Mouse (Mus musculus): ENCODE measurements around the gene Usp32. TPM values are rescaled to one million over a fixed set of nuclear protein-coding genes. Genes with fewer than 3 reads are reported as not detected.

Usp32 gene
- polyA plus RNA-seq, 1 experiment from 2014 or later, result 10.3 TPM

GRCm38 (mm10) chr11:85116084-85116844, 23.7 kb downstream of the Usp32 start:
- Histone ChIP-seq H3K4me2 (replicated peaks) (no peak overlapping the region), H3K4me1 (replicated peaks) (no peaks in the 10 kb centered on the region)
- WGBS, result 93% methylated on average over 3 of the region's 3 CpGs

GRCm38 (mm10) chr11:85109957-85110356, 30.0 kb downstream of the Usp32 start:
- H3K36me3 ChIP-seq, result peaks cover 10% of the 10 kb centered on the region
- no peaks in the 10 kb centered on the region for H3K27me3 ChIP-seq
- H3K4me3 ChIP-seq (replicated peaks), result no peak overlapping the region
- no peaks in the 10 kb centered on the region; the same call in 1 of the 2 replicates for H3K9me3 ChIP-seq
- no peaks in the 10 kb centered on the region for H3K4me1 ChIP-seq (replicated peaks)
- no peak overlapping the region for H3K4me2 ChIP-seq (replicated peaks)
- H3K9ac ChIP-seq (replicated peaks), result no peak overlapping the region
- H3K27ac ChIP-seq, result no peak overlapping the region
- ATAC-seq, result no peak

More at GRCm38 (mm10) chr11:85116084-85116844, 23.7 kb downstream of the Usp32 start:
- Histone ChIP-seq H3K4me3 (replicated peaks) (no peak overlapping the region), H3K36me3 (peaks cover 4% of the 10 kb centered on the region), H3K27me3 (no peaks in the 10 kb centered on the region), H3K9ac (replicated peaks) (no peak overlapping the region), H3K27ac (no peak overlapping the region), H3K9me3 (no peaks in the 10 kb centered on the region)
- no peak for ATAC-seq

- H3K27me3 ChIP-seq, result no peaks in the 10 kb centered on the region
- H3K9me3 ChIP-seq, result no peaks in the 10 kb centered on the region; the same call in 1 of the 2 replicates
- H3K4me3 ChIP-seq (replicated peaks), result no peak overlapping the region
- H3K4me1 ChIP-seq (replicated peaks), result no peaks in the 10 kb centered on the region
- no peak overlapping the region for H3K9ac ChIP-seq (replicated peaks)
- H3K4me2 ChIP-seq (replicated peaks), result no peak overlapping the region
- 98% methylated on average over 3 of the region's 3 CpGs for WGBS
- H3K36me3 ChIP-seq, result peaks cover 12% of the 10 kb centered on the region
- H3K27ac ChIP-seq, result no peak overlapping the region
- no peak for ATAC-seq
These were observed 32.7 kb downstream of the Usp32 start for GRCm38 (mm10) chr11:85107217-85107616.

GRCm38 (mm10) chr11:85105836-85106235, 34.1 kb downstream of the Usp32 start:
- no peaks in the 10 kb centered on the region for H3K27me3 ChIP-seq
- ATAC-seq, result no peak
- no peaks in the 10 kb centered on the region for H3K4me1 ChIP-seq (replicated peaks)
- no peaks in the 10 kb centered on the region; the same call in 1 of the 2 replicates for H3K9me3 ChIP-seq
- H3K4me2 ChIP-seq (replicated peaks), result no peak overlapping the region
- WGBS, result 92% methylated on average over 2 of the region's 2 CpGs
- H3K4me3 ChIP-seq (replicated peaks), result no peak overlapping the region
- no peak overlapping the region for H3K27ac ChIP-seq
- peaks cover 7% of the 10 kb centered on the region for H3K36me3 ChIP-seq
- H3K9ac ChIP-seq (replicated peaks), result no peak overlapping the region

GRCm38 (mm10) chr11:85103763-85104162, 36.2 kb downstream of the Usp32 start:
- Histone ChIP-seq H3K36me3 (peaks cover 6% of the 10 kb centered on the region; the same call in 1 of the 2 replicates), H3K27me3 (no peaks in the 10 kb centered on the region), H3K9me3 (no peaks in the 10 kb centered on the region), H3K4me1 (replicated peaks) (no peaks in the 10 kb centered on the region), H3K4me3 (replicated peaks) (no peak overlapping the region), H3K9ac (replicated peaks) (no peak overlapping the region), H3K4me2 (replicated peaks) (no peak overlapping the region), H3K27ac (no peak overlapping the region)
- WGBS, result 73% methylated on average over 2 of the region's 2 CpGs
- ATAC-seq, result no peak

- Histone ChIP-seq H3K36me3 (peaks cover 9% of the 10 kb centered on the region; the same call in 1 of the 2 replicates), H3K4me3 (replicated peaks) (no peak overlapping the region), H3K9me3 (no peaks in the 10 kb centered on the region), H3K27me3 (no peaks in the 10 kb centered on the region), H3K27ac (no peak overlapping the region), H3K4me2 (replicated peaks) (no peak overlapping the region), H3K9ac (replicated peaks) (no peak overlapping the region), H3K4me1 (replicated peaks) (no peaks in the 10 kb centered on the region)
- no peak for ATAC-seq
- 41% methylated on average over 5 of the region's 5 CpGs for WGBS
These were observed 44.8 kb downstream of the Usp32 start for GRCm38 (mm10) chr11:85095116-85095515.

GRCm38 (mm10) chr11:85086253-85086652, 53.7 kb downstream of the Usp32 start:
- Histone ChIP-seq H3K9ac (replicated peaks) (no peak overlapping the region), H3K36me3 (peaks cover 10% of the 10 kb centered on the region; the same call in 1 of the 2 replicates), H3K4me2 (replicated peaks) (no peak overlapping the region), H3K27ac (no peak overlapping the region), H3K27me3 (no peaks in the 10 kb centered on the region), H3K4me1 (replicated peaks) (no peaks in the 10 kb centered on the region), H3K4me3 (replicated peaks) (no peak overlapping the region), H3K9me3 (no peaks in the 10 kb centered on the region)
- no peak for ATAC-seq

- Histone ChIP-seq H3K4me1 (replicated peaks) (no peaks in the 10 kb centered on the region), H3K36me3 (peaks cover 16% of the 10 kb centered on the region), H3K27me3 (no peaks in the 10 kb centered on the region), H3K9ac (replicated peaks) (no peak overlapping the region), H3K27ac (no peak overlapping the region), H3K4me2 (replicated peaks) (no peak overlapping the region), H3K4me3 (replicated peaks) (no peak overlapping the region), H3K9me3 (no peaks in the 10 kb centered on the region)
- no peak for ATAC-seq
- 97% methylated on average over 4 of the region's 4 CpGs for WGBS
These were observed 72.1 kb downstream of the Usp32 start for GRCm38 (mm10) chr11:85067871-85068270.

GRCm38 (mm10) chr11:85058562-85058961, 81.4 kb downstream of the Usp32 start:
- Histone ChIP-seq H3K27ac (no peak overlapping the region), H3K36me3 (0 out of 2 replicates have a peak, but pooled peaks cover 2% of the 10 kb centered on the region), H3K9ac (replicated peaks) (no peak overlapping the region), H3K27me3 (no peaks in the 10 kb centered on the region), H3K4me1 (replicated peaks) (no peaks in the 10 kb centered on the region), H3K4me3 (replicated peaks) (no peak overlapping the region), H3K4me2 (replicated peaks) (no peak overlapping the region), H3K9me3 (no peaks in the 10 kb centered on the region)
- ATAC-seq, result no peak
- 95% methylated on average over 4 of the region's 4 CpGs for WGBS

GRCm38 (mm10) chr11:85057544-85057943, 82.4 kb downstream of the Usp32 start:
- H3K27ac ChIP-seq, result no peak overlapping the region
- H3K4me1 ChIP-seq (replicated peaks), result no peaks in the 10 kb centered on the region
- ATAC-seq, result no peak
- no peaks in the 10 kb centered on the region for H3K27me3 ChIP-seq
- H3K4me2 ChIP-seq (replicated peaks), result no peak overlapping the region
- H3K36me3 ChIP-seq, result 0 out of 2 replicates have a peak, but pooled peaks cover 2% of the 10 kb centered on the region
- WGBS, result 96% methylated on average over 1 of the region's 1 CpGs
- no peaks in the 10 kb centered on the region for H3K9me3 ChIP-seq
- H3K9ac ChIP-seq (replicated peaks), result no peak overlapping the region
- no peak overlapping the region for H3K4me3 ChIP-seq (replicated peaks)

- Histone ChIP-seq H3K9ac (replicated peaks) (no peak overlapping the region), H3K27ac (no peak overlapping the region), H3K27me3 (no peaks in the 10 kb centered on the region), H3K4me3 (replicated peaks) (no peak overlapping the region), H3K36me3 (0 out of 2 replicates have a peak, but pooled peaks cover 2% of the 10 kb centered on the region), H3K4me2 (replicated peaks) (no peak overlapping the region), H3K9me3 (no peaks in the 10 kb centered on the region), H3K4me1 (replicated peaks) (no peaks in the 10 kb centered on the region)
- ATAC-seq, result no peak
- WGBS, result 83% methylated on average over 5 of the region's 5 CpGs
These were observed 83.1 kb downstream of the Usp32 start for GRCm38 (mm10) chr11:85056901-85057300.

- no peaks in the 10 kb centered on the region for H3K27me3 ChIP-seq
- ATAC-seq, result no peak
- H3K4me2 ChIP-seq (replicated peaks), result no peak overlapping the region
- 0 out of 2 replicates have a peak, but pooled peaks cover 2% of the 10 kb centered on the region for H3K36me3 ChIP-seq
- no peak overlapping the region for H3K4me3 ChIP-seq (replicated peaks)
- H3K4me1 ChIP-seq (replicated peaks), result no peaks in the 10 kb centered on the region
- no peak overlapping the region for H3K27ac ChIP-seq
- no peaks in the 10 kb centered on the region for H3K9me3 ChIP-seq
- no peak overlapping the region for H3K9ac ChIP-seq (replicated peaks)
- WGBS, result 94% methylated on average over 2 of the region's 2 CpGs
These were observed 84.4 kb downstream of the Usp32 start for GRCm38 (mm10) chr11:85055561-85055960.

Data from midbrain, embryonic 13.5 days (tissue).